Comparison of ENCODE assay signal across 1 mouse cellular context in genomic region chr2:174428996-174429591, GRCm38 (mm10).
TF ChIP-seq lines count a peak whose summit lies in the region.

No protein-coding gene starts in this region.

TF ChIP-seq in CH12.LX, 34 proteins besides CTCF, POLR2A, EP300 and RAD21:
- TF ChIP-seq ZMIZ1 (IDR thresholded peaks at IDR 0.05; ENCODE audit: low read depth, low read length): no peak
- no peak for TF ChIP-seq NELFE (IDR thresholded peaks at IDR 0.05; ENCODE audit: low read depth, low read length)
- TF ChIP-seq SIN3A (IDR thresholded peaks at IDR 0.05; ENCODE audit: low read length): no peak
- TF ChIP-seq USF2 (conservative IDR thresholded peaks at IDR 0.05; ENCODE audit: low read depth, low read length): no peak
- 0 out of 2 replicates have a peak, but pooled peaks have one; percentile 20 for TF ChIP-seq CHD2 (IDR thresholded peaks at IDR 0.05; ENCODE audit: low read length)
